Mouse (Mus musculus): ENCODE data around the gene Plekha5. TPM values are rescaled to one million over a fixed set of nuclear protein-coding genes. Genes with fewer than 3 reads are reported as not detected.
"Not testable (repeated sequence)": the region's sequence is repeated elsewhere in the genome, so short reads cannot be mapped to it uniquely, and the experiment has no call there.

The Plekha5 gene
- total RNA-seq, 1 experiment from 2014 or later = 30.1 TPM

- DNase-seq = no peak
Measured at GRCm38 (mm10) chr6:140490220-140490619, 66.4 kb downstream of the Plekha5 start.

GRCm38 (mm10) chr6:140490921-140491537 lies 67.2 kb downstream of the Plekha5 start:
- no peak for DNase-seq

GRCm38 (mm10) chr6:140492043-140492442 lies 68.2 kb downstream of the Plekha5 start:
- DNase-seq = no peak

GRCm38 (mm10) chr6:140498074-140498473 lies 74.2 kb downstream of the Plekha5 start:
- no peak for DNase-seq

- DNase-seq = no peak
Measured at GRCm38 (mm10) chr6:140498958-140499357, 75.1 kb downstream of the Plekha5 start.

GRCm38 (mm10) chr6:140500829-140501228 lies 77.0 kb downstream of the Plekha5 start:
- DNase-seq = not testable (repeated sequence)

- DNase-seq = no peak
Measured at GRCm38 (mm10) chr6:140501841-140502240, 78.0 kb downstream of the Plekha5 start.

GRCm38 (mm10) chr6:140504796-140505195 lies 80.9 kb downstream of the Plekha5 start:
- DNase-seq = no peak

- no peak for DNase-seq
Measured at GRCm38 (mm10) chr6:140507605-140508004, 83.8 kb downstream of the Plekha5 start.

GRCm38 (mm10) chr6:140508475-140509150 lies 84.8 kb downstream of the Plekha5 start:
- no peak for DNase-seq

- peak; percentile 8 for DNase-seq
Measured at GRCm38 (mm10) chr6:140509151-140509530, 85.3 kb downstream of the Plekha5 start.

GRCm38 (mm10) chr6:140512016-140512415 lies 88.2 kb downstream of the Plekha5 start:
- no peak for DNase-seq

- DNase-seq = no peak
Measured at GRCm38 (mm10) chr6:140512427-140512826, 88.6 kb downstream of the Plekha5 start.

GRCm38 (mm10) chr6:140514205-140515110 lies 90.6 kb downstream of the Plekha5 start:
- DNase-seq = peak; percentile 40

- DNase-seq = no peak
Measured at GRCm38 (mm10) chr6:140515550-140515949, 91.7 kb downstream of the Plekha5 start.

GRCm38 (mm10) chr6:140516202-140516601 lies 92.3 kb downstream of the Plekha5 start:
- DNase-seq = no peak

- DNase-seq = peak; percentile 56
Measured at GRCm38 (mm10) chr6:140517188-140517587, 93.3 kb downstream of the Plekha5 start.

- no peak for DNase-seq
Measured at GRCm38 (mm10) chr6:140519019-140519418, 95.2 kb downstream of the Plekha5 start.

GRCm38 (mm10) chr6:140519488-140520159 lies 95.8 kb downstream of the Plekha5 start:
- no peak for DNase-seq

GRCm38 (mm10) chr6:140520961-140521360 lies 97.1 kb downstream of the Plekha5 start:
- DNase-seq = no peak

- DNase-seq = no peak
Measured at GRCm38 (mm10) chr6:140521832-140522231, 98.0 kb downstream of the Plekha5 start.

- no peak for DNase-seq
Measured at GRCm38 (mm10) chr6:140523600-140523999, 99.7 kb downstream of the Plekha5 start.

All from adrenal gland, postnatal 14 days (tissue).